Mouse (Mus musculus): ENCODE results near the gene Ghitm.

DNA sequence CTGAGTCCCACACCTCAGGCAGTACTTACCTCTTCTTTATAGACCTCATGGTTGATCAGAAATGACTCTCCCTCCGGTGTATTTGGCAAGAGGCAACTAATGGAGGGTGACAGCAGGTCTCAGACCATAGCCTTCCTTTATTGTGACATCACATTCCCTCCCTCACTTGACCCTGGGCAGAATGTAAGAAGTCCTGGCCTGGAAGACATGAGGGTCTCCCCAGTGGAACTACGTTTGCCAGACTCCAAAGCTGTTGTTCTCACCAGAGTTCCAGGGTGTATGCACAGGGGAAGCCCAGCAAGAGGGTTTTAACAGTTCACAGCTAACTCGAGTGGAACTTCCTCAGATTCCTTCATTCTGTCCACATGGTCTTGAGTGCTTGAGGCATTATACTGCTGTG lies 21.1 kb downstream of the Ghitm start, which contains the start of gene 2610528A11Rik:
- TF ChIP-seq POLR2A (IDR thresholded peaks at IDR 0.05; ENCODE audit: borderline replicate concordance, insufficient read depth, low read length) (no peak), CTCF (IDR thresholded peaks at IDR 0.05; ENCODE audit: borderline replicate concordance, insufficient read depth, low read depth, low read length) (no peak)

Data from cerebellum, adult 2 months (tissue).